Mouse (Mus musculus) kidney, adult 18-20 months (tissue): Measurements from ENCODE around the gene Dmkn.
"Not testable (repeated sequence)": the region's sequence is repeated elsewhere in the genome, so short reads cannot be mapped to it uniquely, and the experiment has no call there.

Source experiments
- DNase-seq: peaks from one replicate; pipeline ENCODE4 v3.0.0; 2021

Dmkn gene

GRCm38 (mm10) chr7:30763456-30763855 is at the start of gene Dmkn:
Dmkn (plus strand) TSS chr7:30763756.
- no peak for DNase-seq

DNA sequence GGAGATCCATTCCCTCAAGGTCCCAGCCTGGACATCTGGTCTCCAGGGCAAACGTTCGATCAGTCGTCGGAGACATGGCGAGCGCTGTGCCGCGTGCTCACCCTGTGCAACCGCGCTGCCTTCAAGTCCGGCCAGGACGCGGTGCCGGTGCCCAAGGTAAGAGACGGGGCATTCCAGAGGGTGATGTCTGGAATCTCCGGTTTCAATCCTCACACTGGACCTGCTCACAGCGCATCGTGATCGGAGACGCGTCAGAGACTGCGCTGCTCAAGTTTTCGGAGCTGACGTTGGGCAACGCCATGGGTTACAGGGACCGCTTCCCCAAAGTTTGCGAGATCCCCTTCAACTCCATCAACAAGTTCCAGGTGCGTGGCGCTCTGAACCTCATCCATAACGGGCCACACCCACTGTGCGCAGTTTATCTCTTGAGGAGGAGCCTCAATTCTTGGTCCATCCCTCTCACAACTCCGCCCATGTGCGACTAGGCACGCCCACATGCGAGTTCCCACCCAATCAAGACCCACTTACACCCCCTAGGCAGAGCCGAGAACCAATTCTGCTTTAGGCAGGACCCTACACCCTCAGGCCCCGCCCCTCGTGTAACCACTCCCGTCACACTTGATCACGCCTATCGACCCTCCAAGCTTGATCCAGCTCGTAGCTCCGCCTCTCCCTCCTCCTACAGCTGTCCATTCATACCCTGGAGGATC is 46.4 kb upstream of the Dmkn start:
- DNase-seq = peak; percentile 26

DNA sequence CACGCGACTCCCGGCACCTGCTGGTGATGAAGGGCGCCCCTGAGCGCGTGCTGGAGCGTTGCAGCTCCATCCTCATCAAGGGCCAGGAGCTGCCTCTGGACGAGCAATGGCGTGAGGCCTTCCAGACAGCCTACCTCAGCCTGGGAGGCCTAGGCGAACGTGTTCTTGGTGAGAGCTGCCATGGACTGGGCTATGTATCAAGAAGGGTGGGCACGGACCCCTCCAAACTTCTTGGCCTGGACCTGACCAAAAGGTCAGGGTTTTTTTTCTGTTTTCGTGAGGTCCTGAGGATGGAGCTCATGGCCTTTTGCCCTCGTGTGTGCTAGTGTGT is 45.9 kb upstream of the Dmkn start:
- no peak for DNase-seq

GRCm38 (mm10) chr7:30719669-30720068 is 43.9 kb upstream of the Dmkn start:
- no peak for DNase-seq

DNA sequence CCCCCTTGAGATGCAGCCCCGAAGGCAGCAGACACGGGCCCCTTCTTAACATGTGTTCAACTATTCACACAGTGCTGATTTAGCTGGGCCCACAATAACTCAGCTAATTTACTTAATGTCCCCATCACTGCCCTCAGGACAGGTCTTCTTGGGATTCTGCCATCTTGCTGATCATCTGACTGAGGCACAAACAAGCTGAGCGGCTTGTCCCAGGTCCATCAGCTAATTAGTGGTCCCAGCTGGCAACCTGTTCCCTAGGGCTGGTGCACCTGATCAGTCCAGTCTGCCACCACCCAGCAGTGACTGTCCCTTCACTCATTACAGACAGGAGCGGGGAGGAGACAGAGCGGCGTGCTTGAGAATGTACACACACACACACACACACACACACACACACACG is 42.3 kb upstream of the Dmkn start:
- DNase-seq = no peak

DNA sequence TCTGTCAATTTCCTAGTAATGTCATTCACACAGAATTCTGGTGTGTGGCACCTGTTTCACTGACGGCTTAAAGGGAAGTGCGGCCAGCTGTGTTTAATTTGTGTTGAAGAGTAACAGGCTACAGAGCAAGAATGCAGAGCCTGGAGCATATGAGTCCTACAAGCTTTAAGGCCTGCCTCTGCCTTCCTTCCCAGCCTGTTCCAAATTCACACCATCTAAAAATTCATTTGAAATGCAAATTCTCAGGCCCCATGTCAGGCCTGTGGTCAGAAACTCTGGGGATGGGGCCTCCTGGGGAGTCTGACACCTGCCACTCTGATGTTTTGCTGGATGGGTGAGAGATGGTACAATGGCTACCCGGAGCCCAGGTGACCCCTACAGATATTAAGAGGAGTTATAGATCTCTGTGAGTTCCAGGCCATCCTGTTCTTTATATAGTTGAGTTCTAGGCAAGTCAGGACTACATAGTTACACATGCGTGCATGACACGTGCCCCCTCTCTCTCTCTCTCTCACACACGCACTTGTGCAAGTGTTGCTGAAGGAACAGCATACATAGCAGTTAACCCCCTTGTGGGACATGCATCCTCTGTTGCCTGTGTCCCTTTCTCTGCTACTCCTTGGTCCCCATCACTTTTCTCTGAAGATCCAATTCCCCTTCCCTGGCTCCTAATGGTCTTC is 40.1 kb upstream of the Dmkn start:
- no peak for DNase-seq

- no peak for DNase-seq
These were observed 35.3 kb upstream of the Dmkn start for GRCm38 (mm10) chr7:30728214-30728613.

DNA sequence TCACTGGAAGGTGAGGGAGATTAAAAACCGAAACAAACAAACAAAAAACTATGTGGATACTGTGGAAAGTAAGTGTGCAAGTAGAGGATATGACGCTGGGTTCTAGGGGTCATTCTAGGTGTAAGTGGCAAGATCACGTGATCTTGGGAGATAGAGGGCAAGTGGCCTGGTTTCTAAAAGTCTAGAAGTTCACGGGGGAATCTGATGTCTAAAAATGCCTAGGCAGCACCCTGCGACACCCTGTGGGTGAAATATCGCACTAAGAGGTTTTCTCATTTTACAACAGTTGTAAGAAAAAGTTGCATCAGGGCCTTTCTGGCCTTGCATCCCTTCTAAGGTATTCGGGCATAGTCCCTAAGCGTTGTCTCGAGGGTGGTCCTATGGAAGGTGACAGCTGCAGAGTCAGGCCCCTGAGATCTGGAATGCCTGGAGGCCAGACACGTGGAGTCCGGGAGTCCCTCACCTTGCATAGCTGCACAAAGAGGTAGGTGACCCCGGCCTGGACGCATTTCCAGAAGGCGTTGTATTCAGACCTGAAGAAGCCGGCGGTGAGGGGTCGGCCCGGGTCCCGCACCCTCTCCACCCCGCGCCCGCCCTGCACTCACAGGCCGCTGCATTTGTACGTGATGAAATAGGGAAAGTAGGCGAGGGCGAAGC is 34.7 kb upstream of the Dmkn start:
- DNase-seq = no peak

GRCm38 (mm10) chr7:30729396-30730063 is 34.0 kb upstream of the Dmkn start, which contains the start of gene Tmem147:
Tmem147 (minus strand) TSS chr7:30729540.
- peak; percentile 98 for DNase-seq

- DNase-seq = peak; percentile 18
These were observed 33.4 kb upstream of the Dmkn start for GRCm38 (mm10) chr7:30730064-30730722.

DNA sequence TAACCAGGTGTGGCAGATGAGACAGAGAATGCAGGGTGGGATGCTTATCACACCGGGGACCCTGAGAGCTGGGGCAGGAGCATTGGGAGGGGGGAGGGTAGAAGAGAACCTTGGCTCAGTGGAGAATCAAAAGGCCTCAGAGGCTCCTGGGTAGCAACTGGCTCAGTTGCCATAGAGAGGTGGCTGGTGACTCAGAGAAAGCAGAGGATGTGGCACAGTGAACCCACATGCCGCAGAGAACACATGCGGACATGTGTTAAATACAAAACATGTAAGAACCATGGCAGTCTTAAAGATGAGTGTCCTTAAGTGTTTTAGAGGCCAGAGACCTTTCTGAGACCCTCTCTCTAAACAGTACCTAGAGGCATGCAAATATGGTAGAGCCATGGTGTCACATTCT is 27.3 kb upstream of the Dmkn start:
- no peak for DNase-seq

DNA sequence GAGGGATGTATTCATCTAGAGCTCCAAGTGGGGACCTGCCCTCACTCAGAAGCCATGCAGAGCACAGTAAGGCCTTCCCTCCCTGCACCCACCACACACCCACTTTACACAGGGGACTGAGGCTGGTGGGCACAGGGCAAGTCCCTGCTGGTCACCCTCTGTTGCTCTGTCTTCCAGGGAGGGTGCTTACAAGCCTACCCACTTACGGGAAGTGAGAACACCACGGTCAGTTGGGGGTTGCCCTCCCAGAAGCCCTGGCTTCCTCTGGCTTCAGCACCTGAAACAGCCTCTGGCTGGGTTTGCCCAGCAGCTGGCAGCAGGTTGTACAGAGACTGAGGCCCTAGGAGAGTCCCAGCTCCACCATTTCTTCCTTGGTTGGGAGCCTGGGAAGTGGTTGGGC is 21.0 kb upstream of the Dmkn start:
- DNase-seq = not testable (repeated sequence)

- DNase-seq = not testable (repeated sequence)
These were observed 19.9 kb upstream of the Dmkn start, which contains the start of gene Gapdhs for GRCm38 (mm10) chr7:30743617-30744016. Gapdhs (minus strand) TSS chr7:30743681.

DNA sequence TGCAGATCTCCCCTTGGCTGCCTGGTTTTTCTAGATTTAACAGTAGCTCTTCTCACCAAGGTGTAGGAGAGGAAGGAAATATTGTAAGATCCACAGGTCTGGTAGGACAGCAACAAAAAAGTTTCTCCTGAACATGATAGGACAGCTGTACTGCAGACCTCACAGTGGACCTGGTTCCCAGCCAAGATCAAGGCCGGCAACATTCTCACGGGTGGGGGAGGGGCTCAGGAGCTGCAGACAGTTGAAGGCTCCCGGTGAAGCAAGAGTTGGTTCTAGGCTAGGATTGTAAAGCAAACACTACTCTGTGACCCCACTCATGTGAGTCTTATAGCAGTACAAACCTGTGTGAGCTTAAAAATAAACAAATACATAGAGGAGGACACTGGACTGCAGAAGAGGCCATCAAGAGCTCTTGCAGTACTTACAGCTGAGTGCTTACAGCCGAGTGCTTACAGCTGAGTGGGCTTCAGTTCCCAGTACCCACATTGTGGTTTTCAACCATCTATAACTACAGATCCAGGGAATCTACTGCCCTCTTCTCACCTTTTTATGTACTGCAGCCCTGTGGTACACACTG is 19.4 kb upstream of the Dmkn start:
- peak; percentile 25 for DNase-seq

DNA sequence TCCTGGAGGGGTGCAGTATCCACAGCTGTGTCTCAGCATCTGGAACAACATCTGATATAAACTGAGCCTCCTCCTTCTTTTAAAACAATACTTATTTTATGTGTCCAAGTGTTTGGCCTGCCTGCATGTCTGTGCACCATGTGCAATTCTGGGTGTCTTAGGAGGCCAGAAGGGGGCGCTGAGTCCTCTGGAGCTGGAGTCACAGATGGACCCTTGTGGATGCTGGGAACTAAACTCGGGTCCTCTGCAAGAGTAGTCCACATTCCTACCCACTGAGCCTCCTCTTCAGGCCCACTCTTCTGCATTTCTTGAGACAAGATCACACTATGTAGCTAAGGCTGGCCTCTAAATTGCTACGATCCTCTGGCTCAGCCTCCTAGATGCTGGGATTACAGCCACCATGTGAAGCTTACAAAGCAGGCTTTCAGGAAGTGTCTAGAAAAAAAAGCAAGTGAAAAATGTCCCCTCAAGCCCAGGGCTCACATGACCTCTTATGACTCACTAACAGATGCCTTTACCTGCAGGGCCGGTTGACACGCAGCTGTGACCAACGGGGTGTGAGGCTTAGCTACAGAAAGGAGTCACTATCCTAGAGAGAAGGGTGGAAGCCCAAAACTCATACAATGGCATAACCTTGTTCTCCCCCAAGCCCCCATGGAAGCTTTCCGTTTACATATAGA is 15.9 kb upstream of the Dmkn start:
- DNase-seq = no peak

DNA sequence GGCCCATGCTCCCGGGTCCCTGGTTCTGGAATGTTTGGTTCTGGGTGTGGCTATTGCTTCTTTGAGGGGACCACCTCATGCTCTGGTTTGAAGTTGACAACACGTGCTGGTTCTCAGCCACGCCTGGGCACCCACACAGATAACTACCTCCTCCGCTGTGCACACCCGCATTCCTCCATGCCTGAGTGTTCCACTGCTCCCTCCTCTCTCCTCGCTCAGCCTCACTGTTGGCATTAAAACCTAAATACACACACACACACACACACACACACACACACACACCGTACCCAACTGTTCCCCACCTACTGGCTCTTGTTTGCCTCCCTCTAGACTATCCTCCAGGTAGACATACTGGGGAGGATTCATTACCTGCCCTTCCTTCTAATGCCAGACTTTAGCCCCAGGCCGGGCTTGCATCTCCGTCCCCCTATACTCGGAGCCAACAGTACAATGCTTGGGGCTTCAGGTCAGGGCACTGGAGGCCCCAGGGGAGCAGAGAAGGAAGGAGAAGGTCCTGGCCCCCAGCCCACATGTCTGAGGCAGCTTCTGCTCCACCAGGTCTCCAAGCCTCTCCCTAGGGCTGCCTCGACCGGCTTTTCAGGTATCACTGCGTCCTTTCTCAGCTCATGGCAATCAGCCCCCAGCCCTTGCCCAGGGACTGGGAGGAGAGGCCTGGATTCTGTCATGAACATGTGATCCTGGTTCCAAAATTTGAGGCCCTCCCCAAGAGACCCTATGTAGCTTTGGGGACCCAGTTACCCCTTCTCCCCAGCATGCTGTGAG is 13.5 kb upstream of the Dmkn start:
- no peak for DNase-seq

DNA sequence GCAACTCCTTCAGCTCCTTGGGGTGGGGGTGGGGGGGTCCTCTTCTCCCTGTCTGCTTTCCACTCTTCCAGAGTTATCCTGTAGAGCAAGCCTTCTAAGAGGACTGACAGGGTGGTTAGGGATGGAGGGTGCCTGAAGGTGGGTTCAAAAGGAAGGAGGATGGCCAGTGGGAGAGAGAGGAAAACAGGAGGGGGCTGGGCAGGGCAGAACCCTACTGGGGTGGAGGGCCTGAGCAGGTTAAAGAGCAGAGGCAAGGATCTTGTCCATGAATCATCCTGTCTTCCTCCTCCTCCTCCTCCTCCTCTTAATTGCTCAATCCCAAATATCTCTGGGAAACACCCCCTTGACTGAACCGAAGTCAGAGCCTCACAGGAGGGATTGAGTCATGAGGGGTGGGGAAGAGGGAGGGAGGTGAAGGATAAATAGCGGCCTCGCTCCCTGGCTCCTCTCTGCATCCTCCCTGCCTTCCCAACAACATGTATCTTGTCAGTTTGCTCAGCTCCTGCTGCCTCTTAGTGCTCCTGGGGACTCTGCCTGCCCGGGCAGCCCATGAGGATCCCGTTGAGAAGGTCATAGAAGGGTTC is 12.4 kb upstream of the Dmkn start, which contains the start of gene Sbsn:
Gene Sbsn, plus strand, starts transcription at position 386 of the 584 bp plus-strand sequence.
- DNase-seq = no peak

DNA sequence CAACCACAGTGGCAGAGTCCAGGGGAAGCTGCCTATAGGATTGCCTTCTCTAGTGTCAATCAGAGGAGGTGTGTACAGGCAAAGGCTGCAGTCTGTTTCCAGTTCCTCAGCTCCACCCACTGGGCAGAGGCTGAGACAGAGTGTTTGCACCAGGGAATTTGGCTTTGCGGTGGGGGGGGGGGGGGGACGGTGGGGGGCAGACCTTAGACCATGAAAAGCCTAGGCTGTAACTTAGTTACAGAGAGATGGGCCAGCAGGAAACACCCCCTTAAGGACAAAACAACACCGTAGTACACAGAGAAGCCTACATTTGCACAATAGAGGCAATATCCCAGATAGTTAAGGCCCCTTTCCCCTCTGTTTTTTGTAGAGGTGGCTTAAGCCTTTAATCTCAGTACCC is 6.6 kb upstream of the Dmkn start:
- no peak for DNase-seq

DNA sequence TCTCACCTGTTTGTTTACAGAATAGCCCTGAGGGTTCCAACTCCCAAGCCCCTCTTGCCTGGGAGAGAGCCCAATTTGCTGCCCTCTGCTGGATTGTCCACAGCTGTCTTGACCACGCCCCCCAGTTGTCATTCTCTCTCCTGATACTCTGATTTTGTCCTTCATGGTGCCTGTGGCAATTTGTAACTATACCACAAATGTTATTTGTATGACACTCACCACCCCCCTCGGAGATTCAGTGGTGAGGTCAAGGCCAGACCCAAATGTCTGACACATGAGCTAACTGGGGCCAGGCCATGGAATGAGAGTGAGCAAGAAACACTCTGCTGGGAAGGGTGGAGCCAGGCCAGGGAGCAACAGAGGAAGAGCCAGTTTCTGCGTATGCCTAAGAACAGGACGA is 4.7 kb upstream of the Dmkn start:
- DNase-seq = peak; percentile 28

- DNase-seq = no peak
These were observed 1.7 kb upstream of the Dmkn start for GRCm38 (mm10) chr7:30761769-30762352.
